Mouse (Mus musculus): ENCODE measurements around the gene Hes1.
"Not testable (repeated sequence)": the region's sequence is repeated elsewhere in the genome, so short reads cannot be mapped to it uniquely, and the experiment has no call there.

Hes1 gene

GRCm38 (mm10) chr16:30096050-30096449, 31.9 kb downstream of the Hes1 start:
- Histone ChIP-seq H3K9me3 (ENCODE audit: low read length) (no peaks in the 10 kb centered on the region), H3K36me3 (ENCODE audit: insufficient read depth, low read length) (no peaks in the 10 kb centered on the region), H3K4me3 (replicated peaks; ENCODE audit: low read length) (no peak overlapping the region), H3K27me3 (ENCODE audit: insufficient read depth, low read length) (peaks cover 2% of the 10 kb centered on the region; the same call in 1 of the 2 replicates), H3K4me1 (replicated peaks; ENCODE audit: low read depth, low read length) (peaks cover 61% of the 10 kb centered on the region)
- TF ChIP-seq CTCF (conservative IDR thresholded peaks at IDR 0.05; ENCODE audit: low read length) (no peak), NANOG (IDR thresholded peaks at IDR 0.05; ENCODE audit: borderline replicate concordance, low read length) (no peak), POU5F1 (IDR thresholded peaks at IDR 0.05; ENCODE audit: borderline replicate concordance, low read length) (no peak)

GRCm38 (mm10) chr16:30096475-30096874, 32.3 kb downstream of the Hes1 start:
- no peaks in the 10 kb centered on the region for H3K36me3 ChIP-seq (ENCODE audit: insufficient read depth, low read length)
- no peak overlapping the region for H3K4me3 ChIP-seq (replicated peaks; ENCODE audit: low read length)
- no peaks in the 10 kb centered on the region for H3K9me3 ChIP-seq (ENCODE audit: low read length)
- H3K4me1 ChIP-seq (replicated peaks; ENCODE audit: low read depth, low read length), result peaks cover 63% of the 10 kb centered on the region
- TF ChIP-seq POU5F1 (IDR thresholded peaks at IDR 0.05; ENCODE audit: borderline replicate concordance, low read length) (no peak), CTCF (conservative IDR thresholded peaks at IDR 0.05; ENCODE audit: low read length) (no peak), NANOG (IDR thresholded peaks at IDR 0.05; ENCODE audit: borderline replicate concordance, low read length) (no peak)
- peaks cover 2% of the 10 kb centered on the region; the same call in 1 of the 2 replicates for H3K27me3 ChIP-seq (ENCODE audit: insufficient read depth, low read length)

DNA sequence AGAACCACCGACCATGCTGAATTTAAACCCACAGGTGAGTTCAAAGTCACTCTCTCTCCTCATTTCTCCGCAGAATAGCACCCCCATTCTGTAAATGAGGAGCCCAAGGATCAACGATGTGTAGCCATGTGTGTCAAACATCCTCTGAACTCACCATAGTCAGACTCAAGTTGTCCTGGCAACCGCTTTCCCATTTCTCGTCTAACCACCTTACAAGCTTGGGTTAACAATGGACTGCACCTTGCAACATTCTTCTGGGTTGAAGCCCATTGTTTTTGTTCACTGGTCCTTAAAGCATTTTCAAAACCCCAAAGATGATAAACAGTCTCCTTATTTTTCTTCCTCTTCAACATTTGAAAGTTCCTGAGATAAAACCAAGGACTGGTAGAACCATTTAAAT, 34.9 kb downstream of the Hes1 start:
- H3K27me3 ChIP-seq (ENCODE audit: insufficient read depth, low read length), result no peaks in the 10 kb centered on the region
- H3K4me3 ChIP-seq (replicated peaks; ENCODE audit: low read length), result no peak overlapping the region
- TF ChIP-seq CTCF (conservative IDR thresholded peaks at IDR 0.05; ENCODE audit: low read length) (no peak), NANOG (IDR thresholded peaks at IDR 0.05; ENCODE audit: borderline replicate concordance, low read length) (no peak), POU5F1 (IDR thresholded peaks at IDR 0.05; ENCODE audit: borderline replicate concordance, low read length) (no peak)
- no peaks in the 10 kb centered on the region for H3K36me3 ChIP-seq (ENCODE audit: insufficient read depth, low read length)
- H3K9me3 ChIP-seq (ENCODE audit: low read length), result no peaks in the 10 kb centered on the region
- peaks cover 69% of the 10 kb centered on the region for H3K4me1 ChIP-seq (replicated peaks; ENCODE audit: low read depth, low read length)

- H3K36me3 ChIP-seq (ENCODE audit: insufficient read depth, low read length), result no peaks in the 10 kb centered on the region
- peaks cover 8% of the 10 kb centered on the region; the same call in 1 of the 2 replicates for H3K9me3 ChIP-seq (ENCODE audit: low read length)
- TF ChIP-seq NANOG (IDR thresholded peaks at IDR 0.05; ENCODE audit: borderline replicate concordance, low read length) (no peak), POU5F1 (IDR thresholded peaks at IDR 0.05; ENCODE audit: borderline replicate concordance, low read length) (no peak), CTCF (conservative IDR thresholded peaks at IDR 0.05; ENCODE audit: low read length) (no peak)
- H3K27me3 ChIP-seq (ENCODE audit: insufficient read depth, low read length), result no peaks in the 10 kb centered on the region
- no peak overlapping the region for H3K4me3 ChIP-seq (replicated peaks; ENCODE audit: low read length)
- peaks cover 52% of the 10 kb centered on the region for H3K4me1 ChIP-seq (replicated peaks; ENCODE audit: low read depth, low read length)
These were observed 38.1 kb downstream of the Hes1 start for GRCm38 (mm10) chr16:30102149-30102915.

DNA sequence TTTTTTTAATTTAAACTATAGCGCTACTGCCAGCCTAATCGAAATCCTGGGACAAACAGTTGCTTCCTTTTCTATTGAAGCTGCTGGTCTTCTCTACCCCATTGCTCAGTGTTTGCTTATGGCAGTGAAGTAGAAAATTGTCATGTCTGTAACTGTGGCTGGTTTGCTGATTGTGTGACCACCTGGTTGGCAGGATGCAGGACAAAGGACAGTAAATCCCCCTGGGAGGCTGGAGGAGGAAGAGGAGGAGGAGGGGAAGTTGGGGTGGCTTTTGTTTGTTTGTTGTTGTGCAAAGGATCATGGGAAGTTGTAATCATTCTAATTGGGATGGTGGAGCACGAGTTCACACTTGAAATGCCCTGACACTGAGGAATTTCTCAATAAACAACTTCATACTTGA, 38.8 kb downstream of the Hes1 start:
- Histone ChIP-seq H3K36me3 (ENCODE audit: insufficient read depth, low read length) (no peaks in the 10 kb centered on the region), H3K4me3 (replicated peaks; ENCODE audit: low read length) (no peak overlapping the region), H3K27me3 (ENCODE audit: insufficient read depth, low read length) (no peaks in the 10 kb centered on the region), H3K9me3 (ENCODE audit: low read length) (peaks cover 14% of the 10 kb centered on the region), H3K4me1 (replicated peaks; ENCODE audit: low read depth, low read length) (peaks cover 48% of the 10 kb centered on the region)
- no peak for TF ChIP-seq POU5F1 (IDR thresholded peaks at IDR 0.05; ENCODE audit: borderline replicate concordance, low read length)

DNA sequence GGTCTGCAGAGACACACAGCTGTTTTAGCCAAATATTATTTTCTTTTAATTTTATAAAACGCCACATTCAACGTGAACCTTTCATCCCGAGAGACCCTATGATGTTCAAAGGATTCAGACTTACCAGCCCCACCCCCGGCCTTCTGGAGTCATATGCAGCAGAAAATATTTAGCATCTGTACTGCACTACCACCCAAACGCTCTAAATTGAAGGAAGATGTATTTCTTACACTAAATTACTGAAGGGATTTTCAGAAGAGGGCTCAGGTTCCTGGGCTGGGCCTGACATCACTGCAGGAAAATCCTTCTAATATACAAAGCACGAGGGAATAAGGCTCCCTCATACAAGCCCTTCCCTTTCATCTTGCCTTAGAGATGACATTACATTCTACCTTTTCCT, 39.3 kb downstream of the Hes1 start:
- Histone ChIP-seq H3K27me3 (ENCODE audit: insufficient read depth, low read length) (no peaks in the 10 kb centered on the region), H3K9me3 (ENCODE audit: low read length) (peaks cover 20% of the 10 kb centered on the region), H3K4me1 (replicated peaks; ENCODE audit: low read depth, low read length) (peaks cover 43% of the 10 kb centered on the region), H3K36me3 (ENCODE audit: insufficient read depth, low read length) (no peaks in the 10 kb centered on the region), H3K4me3 (replicated peaks; ENCODE audit: low read length) (no peak overlapping the region)
- TF ChIP-seq NANOG (IDR thresholded peaks at IDR 0.05; ENCODE audit: borderline replicate concordance, low read length), result no peak
- TF ChIP-seq CTCF (conservative IDR thresholded peaks at IDR 0.05; ENCODE audit: low read length), result no peak
- no peak for TF ChIP-seq POU5F1 (IDR thresholded peaks at IDR 0.05; ENCODE audit: borderline replicate concordance, low read length)

- Histone ChIP-seq H3K4me3 (replicated peaks; ENCODE audit: low read length) (no peak overlapping the region), H3K4me1 (replicated peaks; ENCODE audit: low read depth, low read length) (peaks cover 35% of the 10 kb centered on the region), H3K36me3 (ENCODE audit: insufficient read depth, low read length) (no peaks in the 10 kb centered on the region), H3K27me3 (ENCODE audit: insufficient read depth, low read length) (no peaks in the 10 kb centered on the region), H3K9me3 (ENCODE audit: low read length) (peaks cover 28% of the 10 kb centered on the region)
- TF ChIP-seq CTCF (conservative IDR thresholded peaks at IDR 0.05; ENCODE audit: low read length) (no peak; the same call in 1 of the 2 replicates), POU5F1 (IDR thresholded peaks at IDR 0.05; ENCODE audit: borderline replicate concordance, low read length) (no peak), NANOG (IDR thresholded peaks at IDR 0.05; ENCODE audit: borderline replicate concordance, low read length) (no peak)
These were observed 40.2 kb downstream of the Hes1 start for GRCm38 (mm10) chr16:30104363-30104762.

DNA sequence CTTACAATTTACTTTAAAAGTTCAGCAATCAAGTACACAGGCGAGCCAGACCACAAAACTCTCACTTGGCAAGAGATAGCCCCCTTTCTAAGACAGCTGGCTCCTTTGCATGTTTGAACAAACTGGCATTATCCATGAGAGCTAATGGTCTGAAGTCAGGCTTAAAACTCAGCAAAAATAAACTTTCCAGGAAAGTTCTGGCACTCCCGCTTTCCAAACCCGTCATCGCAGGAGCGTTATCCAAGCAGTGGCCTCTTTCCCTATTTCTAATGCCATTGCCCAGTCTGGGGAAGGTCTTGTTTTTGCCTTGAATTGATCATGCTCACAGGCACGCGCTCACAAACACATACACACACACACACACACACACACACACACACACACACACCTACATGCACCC, 41.3 kb downstream of the Hes1 start:
- Histone ChIP-seq H3K9me3 (ENCODE audit: low read length) (peaks cover 39% of the 10 kb centered on the region), H3K36me3 (ENCODE audit: insufficient read depth, low read length) (no peaks in the 10 kb centered on the region), H3K27me3 (ENCODE audit: insufficient read depth, low read length) (no peaks in the 10 kb centered on the region), H3K4me3 (replicated peaks; ENCODE audit: low read length) (no peak overlapping the region), H3K4me1 (replicated peaks; ENCODE audit: low read depth, low read length) (peaks cover 24% of the 10 kb centered on the region)
- TF ChIP-seq NANOG (IDR thresholded peaks at IDR 0.05; ENCODE audit: borderline replicate concordance, low read length) (no peak), CTCF (conservative IDR thresholded peaks at IDR 0.05; ENCODE audit: low read length) (no peak), POU5F1 (IDR thresholded peaks at IDR 0.05; ENCODE audit: borderline replicate concordance, low read length) (no peak)

- H3K9me3 ChIP-seq (ENCODE audit: low read length), result peaks cover 50% of the 10 kb centered on the region
- H3K4me1 ChIP-seq (replicated peaks; ENCODE audit: low read depth, low read length); H3K4me3 ChIP-seq (replicated peaks; ENCODE audit: low read length); H3K36me3 ChIP-seq (ENCODE audit: insufficient read depth, low read length); H3K27me3 ChIP-seq (ENCODE audit: insufficient read depth, low read length): not testable (repeated sequence)
These were observed 44.0 kb downstream of the Hes1 start for GRCm38 (mm10) chr16:30108167-30108566.
